Mouse (Mus musculus): ENCODE data around the gene Cxcr2. TPM values are rescaled to one million over a fixed set of nuclear protein-coding genes. Genes with fewer than 3 reads are reported as not detected.

Cxcr2 gene
- polyA plus RNA-seq, 1 experiment: 0.26 TPM

GRCm38 (mm10) chr1:74197726-74198470 is 44.1 kb downstream of the Cxcr2 start:
- DNase-seq (ENCODE audit: low read depth): no peak

GRCm38 (mm10) chr1:74199046-74199445 is 45.3 kb downstream of the Cxcr2 start:
- no peak for DNase-seq (ENCODE audit: low read depth)

GRCm38 (mm10) chr1:74201048-74201844 is 47.5 kb downstream of the Cxcr2 start:
- DNase-seq (ENCODE audit: low read depth): no peak

GRCm38 (mm10) chr1:74203457-74203856 is 49.7 kb downstream of the Cxcr2 start:
- DNase-seq (ENCODE audit: low read depth): no peak

DNA sequence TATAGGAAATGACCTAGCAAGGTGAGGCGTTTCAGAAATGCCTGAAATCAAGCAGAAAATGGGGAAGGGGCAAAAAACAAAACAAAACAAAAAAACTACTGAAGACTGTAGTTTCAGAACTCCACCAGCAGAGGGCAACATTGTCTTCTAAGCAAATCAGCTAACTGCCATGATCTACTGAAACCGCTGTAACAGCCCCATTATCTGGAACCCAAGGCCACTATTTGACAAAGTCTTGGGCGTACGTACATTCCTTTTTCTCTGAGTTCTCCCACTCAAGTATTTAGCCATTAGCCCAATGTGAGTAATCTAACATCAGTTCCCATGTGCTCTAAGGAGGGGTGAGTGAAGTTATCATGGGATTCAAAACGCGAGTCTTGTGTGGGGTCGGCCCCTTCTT is 52.1 kb downstream of the Cxcr2 start:
- no peak for DNase-seq (ENCODE audit: low read depth)

DNA sequence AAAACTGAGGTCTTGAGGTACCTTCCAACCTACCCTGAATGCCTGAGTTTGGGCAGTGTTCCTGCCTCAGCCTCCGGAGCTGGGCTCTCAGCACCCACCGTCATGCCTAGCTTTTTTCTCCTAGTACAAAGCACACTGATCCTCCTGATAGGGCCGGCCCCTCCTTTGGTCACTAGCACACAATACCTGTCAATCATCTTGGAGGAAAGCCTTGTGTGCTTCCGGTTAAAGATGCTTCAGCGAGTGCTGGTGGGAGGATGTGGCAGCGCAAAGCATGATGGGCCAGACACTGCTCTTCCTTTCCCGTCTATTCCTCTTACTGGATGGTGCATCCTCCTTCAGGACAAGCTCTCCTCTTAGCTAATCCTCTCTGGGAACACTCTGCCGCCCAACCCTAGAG is 52.9 kb downstream of the Cxcr2 start:
- no peak for DNase-seq (ENCODE audit: low read depth)

GRCm38 (mm10) chr1:74207906-74208305 is 54.1 kb downstream of the Cxcr2 start:
- no peak for DNase-seq (ENCODE audit: low read depth)

DNA sequence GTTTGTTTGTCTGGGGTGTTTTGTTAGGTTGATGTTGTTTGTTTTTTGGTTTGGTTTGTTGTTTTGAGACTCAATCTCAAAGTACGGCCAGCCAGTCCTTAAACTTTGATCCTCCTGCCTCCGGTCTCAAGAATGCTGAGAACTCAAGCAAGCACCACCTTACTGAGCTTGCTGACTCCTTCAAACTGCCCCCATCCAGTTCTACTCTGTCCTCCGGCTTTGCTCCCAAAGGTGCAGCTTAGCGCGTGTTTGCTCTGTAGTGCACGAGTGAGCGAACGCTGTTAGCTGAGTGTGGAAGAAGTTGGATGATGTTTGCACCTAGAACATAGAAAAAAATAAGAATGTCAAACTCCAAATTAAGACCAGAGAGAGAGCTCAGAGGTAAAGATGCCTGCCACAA is 55.2 kb downstream of the Cxcr2 start:
- no peak for DNase-seq (ENCODE audit: low read depth)

Other genes with a start within 250 kb of the Cxcr2 start
- gene Tns1, start 29.5 kb upstream of the Cxcr2 start, polyA plus RNA-seq (2012; rRNA removed): 223 and 292 TPM in 2 replicates
- gene Rufy4, start 28.4 kb upstream of the Cxcr2 start, polyA plus RNA-seq (2012; rRNA removed): 1.5 and 2.3 TPM in 2 replicates
- gene Cxcr1, start 40.6 kb downstream of the Cxcr2 start, polyA plus RNA-seq (2012; rRNA removed): not detected in 2 replicates
- gene Arpc2, start 82.1 kb downstream of the Cxcr2 start, polyA plus RNA-seq (2012; rRNA removed): 165 and 179 TPM in 2 replicates
- gene Gpbar1, start 124.6 kb downstream of the Cxcr2 start, polyA plus RNA-seq (2012; rRNA removed): 1.7 and 2.5 TPM in 2 replicates
- 203 and 210 TPM in 2 replicates for gene Aamp, start 130.7 kb downstream of the Cxcr2 start, polyA plus RNA-seq (2012; rRNA removed)
- 101 and 110 TPM in 2 replicates for gene Pnkd, start 130.9 kb downstream of the Cxcr2 start, polyA plus RNA-seq (2012; rRNA removed)
- gene Tmbim1, start 151.6 kb downstream of the Cxcr2 start, polyA plus RNA-seq (2012; rRNA removed): 162 and 225 TPM in 2 replicates
- 1.8 and 2.3 TPM in 2 replicates for gene Catip, start 208.1 kb downstream of the Cxcr2 start, polyA plus RNA-seq (2012; rRNA removed)
- 36.3 and 42.9 TPM in 2 replicates for gene Slc11a1, start 221.2 kb downstream of the Cxcr2 start, polyA plus RNA-seq (2012; rRNA removed)
- 106 and 112 TPM in 2 replicates for gene Ctdsp1, start 237.5 kb downstream of the Cxcr2 start, polyA plus RNA-seq (2012; rRNA removed)

All from gonadal fat pad, adult 2 months (tissue).